Mouse (Mus musculus) bone marrow, adult 2 months (tissue): ENCODE results near the gene Tmem107. TPM values are rescaled to one million over a fixed set of nuclear protein-coding genes. Genes with fewer than 3 reads are reported as not detected.

Experiments used
- H3K27ac ChIP-seq: fragments of 200-500 bp; 2 replicates; pipeline ENCODE4 v1.5.1; 2012; ENCODE audit warnings: low read depth, mild to moderate bottlenecking, control low read depth, inconsistent platforms, low read length; ENCODE audit not compliant: control insufficient read depth, poor library complexity, insufficient read depth
- H3K4me1 ChIP-seq: fragments of 200-500 bp; 2 replicates; pipeline ENCODE4 v1.6.1; 2011; ENCODE audit warnings: low read length; ENCODE audit not compliant: control insufficient read depth, insufficient read depth
- H3K4me3 ChIP-seq: fragments of 200-500 bp; replicated peaks from 2 replicates; pipeline ENCODE3; 2011; ENCODE audit warnings: mild to moderate bottlenecking, low read depth, low read length, control low read depth; ENCODE audit not compliant: control insufficient read depth
- CTCF ChIP-seq: fragments of 200-500 bp; IDR thresholded peaks from 2 replicates; pipeline ENCODE4 v1.5.1; 2011; ENCODE audit warnings: low read length, control low read depth; ENCODE audit not compliant: control insufficient read depth, insufficient read depth
- POLR2A ChIP-seq: fragments of 200-500 bp; IDR thresholded peaks from 2 replicates; pipeline ENCODE4 v1.6.1; 2011; ENCODE audit warnings: low read depth, mild to moderate bottlenecking, control low read depth, low read length, borderline replicate concordance; ENCODE audit not compliant: control insufficient read depth
- WGBS: fragments of 180-500 bp; shearing (Covaris S2); methylation state at CpG from one replicate; pipeline ENCODE4 v1.1.7; 2018; 5-methylcytosine and 5-hydroxymethylcytosine counted together
- polyA plus RNA-seq: library from polyadenylated mRNA; stranded (reverse); fragments of >200 nt; gene quantifications from 2 replicates; pipeline ENCODE4 v1.2.4, GENCODE M21; 2011; ENCODE audit warnings: low replicate concordance; ENCODE audit not compliant: missing spikeins, insufficient read depth, insufficient read length

Tmem107 gene
- polyA plus RNA-seq, 1 experiment: 31.0 TPM

DNA sequence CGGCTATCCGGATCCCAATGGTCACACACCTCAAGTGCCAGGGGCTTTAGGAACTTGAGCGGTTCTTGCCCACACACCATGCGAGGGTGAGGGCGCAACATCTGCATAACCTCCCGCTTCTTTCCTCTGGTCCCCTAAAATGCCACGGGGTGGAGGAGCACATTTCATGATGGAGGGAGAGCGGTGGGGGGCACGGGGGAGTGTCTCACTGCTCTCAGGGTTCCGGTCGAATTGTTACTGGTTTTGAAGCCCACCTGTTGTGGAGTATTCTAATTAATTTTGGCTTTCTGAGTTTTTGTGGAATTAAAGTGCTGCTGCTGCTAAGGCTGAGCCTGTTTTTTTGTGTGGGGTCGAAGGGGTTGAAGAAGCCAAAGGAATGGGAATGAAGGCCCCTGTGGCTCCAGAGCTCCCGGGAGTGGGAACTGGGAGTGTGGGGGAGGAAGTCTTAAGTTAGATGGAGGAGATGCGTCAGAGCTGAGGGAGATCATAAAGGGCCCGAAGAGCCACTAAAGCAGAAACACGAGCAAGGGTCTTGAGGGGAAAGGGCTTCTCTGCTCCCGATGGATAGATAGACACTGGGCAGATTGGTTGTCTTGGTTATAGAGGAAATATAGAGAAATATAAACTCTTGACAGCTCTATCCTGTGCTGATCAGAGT, 9.2 kb upstream of the Tmem107 start:
- H3K4me3 ChIP-seq: peak overlapping the region; percentile 88
- no peak overlapping the region; the same call in 1 of the 2 replicates for H3K27ac ChIP-seq
- 67% methylated on average over 17 of the region's 17 CpGs for WGBS
- peaks cover 5% of the 10 kb centered on the region; the same call in 1 of the 2 replicates for H3K4me1 ChIP-seq
- TF ChIP-seq POLR2A (no peak), CTCF (no peak)

DNA sequence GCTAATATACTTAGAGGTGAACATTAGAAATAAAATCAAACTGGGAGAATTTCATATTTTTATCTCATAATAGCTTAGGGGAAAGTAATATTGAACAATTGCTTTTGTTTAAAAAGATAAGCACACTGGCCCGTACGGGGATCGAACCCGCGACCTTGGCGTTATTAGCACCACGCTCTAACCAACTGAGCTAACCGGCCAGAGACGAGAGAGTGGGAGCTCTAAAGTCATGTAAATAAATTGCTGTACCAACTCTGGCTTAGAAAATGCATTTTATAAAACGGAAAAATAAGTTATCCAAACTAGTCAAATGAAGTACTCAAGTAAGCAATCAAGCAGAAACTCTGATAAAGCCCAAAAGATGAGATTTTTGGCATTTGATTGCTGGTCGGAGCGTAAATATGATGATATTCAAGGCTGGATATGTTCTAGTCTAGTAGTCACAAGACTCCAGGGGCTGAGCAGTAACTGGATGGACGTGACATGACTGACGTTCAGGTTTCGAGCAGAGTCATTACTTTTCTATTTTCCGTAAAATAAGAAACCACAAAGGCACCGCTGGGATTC, 8.3 kb upstream of the Tmem107 start:
- TF ChIP-seq POLR2A (no peak), CTCF (no peak)
- H3K4me1 ChIP-seq: peaks cover 4% of the 10 kb centered on the region; the same call in 1 of the 2 replicates
- peak overlapping the region; percentile 47 for H3K4me3 ChIP-seq
- 2% methylated on average over 17 of the region's 17 CpGs for WGBS
- H3K27ac ChIP-seq: no peak overlapping the region; the same call in 1 of the 2 replicates

DNA sequence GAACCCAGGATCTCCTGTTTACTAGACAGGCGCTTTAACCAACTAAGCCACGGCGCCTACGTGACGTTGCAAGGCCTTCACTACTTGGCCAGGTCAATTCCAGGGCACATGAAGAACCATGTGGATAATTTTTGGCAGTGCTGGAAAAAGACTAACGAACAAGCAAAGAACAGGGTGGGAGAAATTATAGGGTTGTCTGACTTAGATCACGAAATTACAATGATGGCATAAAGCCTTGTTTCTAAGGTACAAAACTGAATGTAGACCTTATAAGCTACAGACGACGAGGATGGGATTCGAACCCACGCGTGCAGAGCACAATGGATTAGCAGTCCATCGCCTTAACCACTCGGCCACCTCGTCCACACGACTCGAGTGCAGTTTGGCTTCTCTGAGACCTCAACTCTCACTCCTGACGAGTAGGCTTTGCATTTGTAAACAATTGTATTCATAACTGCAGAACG, 7.8 kb upstream of the Tmem107 start:
- H3K4me3 ChIP-seq: peak overlapping the region; percentile 78
- peaks cover 4% of the 10 kb centered on the region; the same call in 1 of the 2 replicates for H3K4me1 ChIP-seq
- H3K27ac ChIP-seq: peak overlapping the region; percentile 43; the same call in 1 of the 2 replicates
- WGBS: under 1% methylated on average over 19 of the region's 19 CpGs
- TF ChIP-seq POLR2A (no peak), CTCF (no peak)

DNA sequence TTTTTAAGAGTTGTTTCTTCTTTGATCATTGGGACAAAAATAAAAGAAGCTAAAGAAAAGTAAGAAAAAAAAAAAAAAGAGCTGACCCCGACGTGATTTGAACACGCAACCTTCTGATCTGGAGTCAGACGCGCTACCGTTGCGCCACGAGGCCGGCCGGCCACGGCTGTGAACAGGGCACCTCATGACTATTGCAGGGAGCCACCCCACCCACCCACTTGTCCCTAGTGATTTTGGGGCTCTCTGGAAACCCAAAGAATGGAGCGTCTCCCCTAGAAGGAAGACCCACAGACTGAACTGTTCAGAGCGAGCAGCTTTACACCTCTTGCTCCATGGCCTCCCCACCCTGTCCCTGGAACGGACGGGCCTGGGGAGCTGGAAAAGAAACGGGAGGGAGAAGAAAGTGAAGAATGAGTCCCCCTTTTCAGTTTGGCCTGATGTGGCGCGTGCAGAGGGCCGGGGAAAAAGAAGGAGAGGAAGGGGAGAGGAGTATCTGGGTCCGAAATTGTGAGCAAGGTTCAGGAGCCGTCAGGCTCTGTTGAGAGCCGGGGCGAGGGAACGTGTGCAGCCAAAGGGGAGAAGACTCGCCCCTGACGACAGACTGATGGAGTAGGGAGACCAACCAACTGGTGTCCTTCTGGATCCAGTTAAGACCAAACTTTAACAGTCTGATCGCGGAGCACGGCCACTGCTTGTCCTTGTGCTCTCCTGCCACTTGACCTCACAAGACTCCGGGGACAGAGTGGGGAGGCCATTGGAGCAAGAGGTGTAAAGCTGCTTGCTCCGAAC, 7.0 kb upstream of the Tmem107 start:
- TF ChIP-seq CTCF (no peak), POLR2A (peak; percentile 51; the same call in 1 of the 2 replicates)
- H3K27ac ChIP-seq: peak overlapping the region; percentile 40
- H3K4me3 ChIP-seq: peak overlapping the region; percentile 88
- WGBS: 2% methylated on average over 31 of the region's 31 CpGs
- H3K4me1 ChIP-seq: peaks cover 4% of the 10 kb centered on the region; the same call in 1 of the 2 replicates

DNA sequence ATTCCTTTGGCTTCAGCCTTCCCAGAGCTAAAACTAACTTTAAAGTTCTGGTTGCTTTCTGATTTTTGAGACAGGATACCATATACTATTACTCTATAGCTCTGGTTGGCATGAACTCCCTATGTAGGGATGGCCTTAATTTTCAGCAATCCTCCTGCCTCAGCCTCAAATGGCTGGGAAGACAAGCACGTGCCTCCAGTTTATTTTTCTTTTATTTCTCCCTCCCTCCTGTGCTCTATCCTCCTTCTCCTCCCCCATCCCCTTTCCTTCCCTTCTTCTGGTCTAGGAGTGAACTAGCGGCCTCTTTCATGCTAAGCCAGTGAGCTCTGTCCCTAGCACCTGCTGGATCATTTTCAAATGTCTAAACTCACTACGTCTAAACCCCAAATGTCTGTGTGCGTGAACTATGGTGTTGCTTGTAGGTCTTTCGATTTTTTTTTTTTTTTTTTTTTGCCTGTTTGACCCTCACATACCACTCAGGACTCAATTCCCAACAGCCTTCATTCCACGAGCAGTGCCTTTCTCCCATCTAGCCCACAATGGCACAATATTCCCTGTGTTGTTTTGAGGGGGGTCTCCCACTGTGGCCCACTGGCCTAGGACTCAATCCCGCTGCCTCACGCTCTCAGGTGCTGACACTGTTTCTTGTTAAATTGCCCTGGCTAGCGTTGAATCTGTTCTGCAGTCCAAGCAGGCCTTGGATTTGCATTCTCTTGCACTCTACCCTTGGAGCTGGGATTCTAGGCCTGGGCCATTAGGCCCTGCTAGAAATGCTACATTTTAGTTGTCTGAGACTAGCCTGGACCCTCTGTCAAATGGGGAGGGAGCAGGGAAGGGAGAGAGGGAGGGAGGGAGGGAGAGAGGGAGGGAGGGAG, 6.1 kb upstream of the Tmem107 start:
- H3K4me3 ChIP-seq: no peak overlapping the region
- no peak overlapping the region for H3K27ac ChIP-seq
- H3K4me1 ChIP-seq: peaks cover 4% of the 10 kb centered on the region; the same call in 1 of the 2 replicates
- TF ChIP-seq POLR2A: no peak
- no peak for TF ChIP-seq CTCF
- 70% methylated on average over 9 of the region's 9 CpGs for WGBS

DNA sequence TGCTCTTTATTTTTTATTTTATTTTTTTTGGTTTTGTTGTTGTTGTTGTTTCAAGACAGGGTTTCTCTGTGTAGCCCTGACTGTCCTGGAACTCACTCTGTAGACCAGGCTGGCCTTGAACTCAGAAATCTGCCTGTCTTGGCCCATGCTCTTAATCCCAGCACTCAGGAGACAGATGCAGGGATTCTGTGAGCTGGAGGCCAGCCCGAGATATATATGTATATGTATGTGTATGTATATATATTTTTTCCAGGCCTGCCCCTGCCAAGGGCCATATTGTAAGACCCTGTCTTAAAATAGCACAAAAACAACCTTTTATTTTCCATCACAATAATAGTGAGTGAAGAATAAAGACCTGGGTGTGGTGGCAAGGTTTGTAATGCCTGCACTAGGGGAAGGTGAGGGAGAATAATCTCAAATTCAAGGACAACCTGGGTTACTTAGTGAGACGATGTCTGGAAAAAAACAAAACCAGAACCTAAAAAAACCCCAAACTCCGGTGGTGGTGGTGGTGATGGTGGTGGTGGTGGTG, 5.1 kb upstream of the Tmem107 start:
- H3K27ac ChIP-seq: no peak overlapping the region
- H3K4me1 ChIP-seq: peaks cover 4% of the 10 kb centered on the region; the same call in 1 of the 2 replicates
- H3K4me3 ChIP-seq: no peak overlapping the region
- WGBS: 71% methylated on average over 3 of the region's 3 CpGs
- TF ChIP-seq CTCF: no peak
- TF ChIP-seq POLR2A: no peak

DNA sequence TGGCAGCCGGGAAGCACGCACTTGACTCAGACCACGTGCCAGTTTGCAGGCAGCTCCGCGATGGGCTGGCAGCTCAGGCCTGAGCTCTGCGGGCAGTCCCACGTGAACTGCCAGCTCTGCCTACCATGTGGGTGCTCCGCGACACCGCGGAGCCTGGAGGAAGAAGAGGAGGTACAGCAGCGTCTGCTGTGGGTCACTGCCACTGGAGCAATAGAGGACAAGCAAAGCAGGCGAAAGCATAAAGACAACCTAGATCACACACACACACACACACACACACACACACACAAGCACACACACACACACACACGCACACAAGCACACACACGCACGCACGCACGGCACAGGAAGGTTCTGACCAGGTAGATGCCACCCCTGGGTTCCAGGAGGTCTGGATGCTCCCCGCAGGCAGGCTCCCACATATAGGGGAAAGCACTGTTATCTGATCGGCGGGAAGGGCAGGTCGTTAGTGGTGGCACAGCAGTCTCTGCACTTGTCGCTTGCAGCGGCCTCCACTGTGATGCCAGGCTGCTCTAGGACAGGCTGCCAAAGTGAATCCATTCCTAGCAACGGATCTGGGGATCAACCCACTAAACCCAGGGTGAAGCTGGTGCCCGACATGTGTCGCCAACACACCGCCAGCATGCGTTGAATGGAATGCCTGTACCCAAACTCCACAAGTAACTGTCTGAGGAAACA, 4.3 kb upstream of the Tmem107 start:
- peak overlapping the region; percentile 53 for H3K4me3 ChIP-seq
- peak overlapping the region; percentile 8; the same call in 1 of the 2 replicates for H3K27ac ChIP-seq
- TF ChIP-seq CTCF (no peak), POLR2A (peak; percentile 52)
- WGBS: 2% methylated on average over 29 of the region's 29 CpGs
- peaks cover 4% of the 10 kb centered on the region; the same call in 1 of the 2 replicates for H3K4me1 ChIP-seq

DNA sequence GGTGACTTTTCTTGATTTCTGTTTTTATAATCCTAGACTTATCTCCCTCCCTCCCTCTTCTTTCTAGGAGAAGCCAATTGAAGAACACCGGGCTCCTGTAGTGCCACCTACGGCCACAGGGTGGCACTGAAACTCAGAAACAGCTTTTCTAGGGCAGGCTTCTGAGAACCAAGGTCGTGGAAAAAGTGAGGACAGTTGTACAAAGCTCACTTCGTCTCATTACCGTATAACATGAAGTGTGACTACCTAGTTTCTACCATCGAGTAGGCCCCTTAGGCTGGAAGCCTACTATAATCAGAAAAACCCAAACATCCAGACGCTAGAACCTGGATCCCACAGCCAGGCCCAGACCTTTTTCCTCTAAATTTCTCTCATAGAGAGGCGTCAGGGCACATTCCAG, 3.6 kb upstream of the Tmem107 start:
- TF ChIP-seq CTCF: peak; percentile 80
- no peak for TF ChIP-seq POLR2A
- H3K4me3 ChIP-seq: no peak overlapping the region
- no peak overlapping the region for H3K27ac ChIP-seq
- peaks cover 4% of the 10 kb centered on the region; the same call in 1 of the 2 replicates for H3K4me1 ChIP-seq
- 13% methylated on average over 8 of the region's 8 CpGs for WGBS
